Mouse (Mus musculus) embryonic fibroblast, embryonic 13.5 days (primary cell): ENCODE results near the gene Ier2.

Experiments used
- CTCF ChIP-seq: IDR thresholded peaks from 2 replicates; pipeline ENCODE4 v1.5.1; 2011; ENCODE audit warnings: mild to moderate bottlenecking, control low read depth, low read length, moderate library complexity, borderline replicate concordance; ENCODE audit not compliant: insufficient read depth
- POLR2A ChIP-seq: IDR thresholded peaks from 2 replicates; pipeline ENCODE4 v1.6.1; 2011; ENCODE audit warnings: low read depth, mild to moderate bottlenecking, control low read depth, low read length, moderate library complexity

DNA sequence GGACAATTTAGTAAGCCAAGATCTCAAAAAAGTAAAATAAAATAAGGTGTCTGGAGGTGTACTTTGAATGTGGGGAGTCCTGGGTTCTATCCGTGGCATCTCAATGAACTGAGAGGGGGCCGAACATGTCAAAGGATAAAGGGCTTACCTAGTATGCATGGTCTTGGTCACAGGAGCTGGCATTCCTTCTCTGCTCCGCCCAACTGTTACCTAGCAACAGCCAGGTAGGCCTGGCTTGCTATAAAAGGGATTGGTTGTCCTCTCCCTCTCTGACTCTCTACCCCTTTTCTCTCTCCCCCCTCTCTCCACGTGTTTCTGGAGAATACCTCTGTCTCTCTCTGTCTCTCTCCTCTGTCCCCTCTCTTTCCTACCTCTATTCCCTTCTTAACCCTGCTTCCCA is 5.0 kb downstream of the Ier2 start:
- no peak for TF ChIP-seq CTCF
- TF ChIP-seq POLR2A, result no peak
